ENCODE assay signal across 18 mouse cellular contexts in genomic region chr1:156581149-156581548, GRCm38 (mm10). TPM values are rescaled to one million over a fixed set of nuclear protein-coding genes. Genes with fewer than 3 reads are reported as not detected.
DNase-seq lines count a peak whose midpoint lies in the region; ATAC-seq and TF ChIP-seq lines count a peak whose summit lies in the region.
"Had no signal": no experiment of that assay in that cellular context is flagged by ENCODE, and none has a peak within 500 bp of the region (broad histone marks: within the 10 kb centered on the region; RNA-seq: fewer than 3 reads in every experiment).

No protein-coding gene starts in this region.

- TF ChIP-seq CTCF in cerebellum, adult 2 months (IDR thresholded peaks at IDR 0.05; ENCODE audit: borderline replicate concordance, insufficient read depth, low read depth, low read length) = no peak

- no peak overlapping the region for H3K9ac ChIP-seq in heart, embryonic 15.5 days
- H3K9ac ChIP-seq in limb, embryonic 13.5 days = 0 out of 2 replicates have a peak overlapping the region, but pooled peaks have one; percentile 8
- no peak overlapping the region for H3K9ac ChIP-seq in neural tube, embryonic 14.5 days (replicated peaks; ENCODE audit: low read depth, low read length)
- H3K9ac ChIP-seq: liver, embryonic 14.5 days had no signal

- H3K27me3 ChIP-seq in cerebellum, adult 2 months (ENCODE audit: control insufficient read depth, insufficient read depth, low read length) = no peaks in the 10 kb centered on the region
- H3K27me3 ChIP-seq in heart, embryonic 15.5 days = no peaks in the 10 kb centered on the region
- H3K27me3 ChIP-seq in limb, embryonic 13.5 days = no peaks in the 10 kb centered on the region
- H3K27me3 ChIP-seq in limb, embryonic 10.5 days (ENCODE audit: low read depth, poor library complexity, severe bottlenecking) = no peaks in the 10 kb centered on the region
- H3K27me3 ChIP-seq in neural tube, embryonic 14.5 days (ENCODE audit: control insufficient read depth, insufficient read depth, low read length) = no peaks in the 10 kb centered on the region
- H3K27me3 ChIP-seq: megakaryocyte, embryonic 14.5 days had no signal

- peaks cover 3% of the 10 kb centered on the region; the same call in 1 of the 2 replicates for H3K4me1 ChIP-seq in cerebellum, adult 2 months (ENCODE audit: control insufficient read depth, insufficient read depth, low read length)
- H3K4me1 ChIP-seq in heart, embryonic 15.5 days (replicated peaks) = peaks cover 11% of the 10 kb centered on the region
- peaks cover 29% of the 10 kb centered on the region for H3K4me1 ChIP-seq in limb, embryonic 13.5 days
- H3K4me1 ChIP-seq in limb, embryonic 10.5 days = peaks cover 7% of the 10 kb centered on the region
- no peaks in the 10 kb centered on the region for H3K4me1 ChIP-seq in neural tube, embryonic 14.5 days (ENCODE audit: control insufficient read depth, insufficient read depth, low read length)

- H3K27ac ChIP-seq in cerebellum, adult 2 months (ENCODE audit: insufficient read depth, low read length) = no peak overlapping the region
- H3K27ac ChIP-seq in heart, embryonic 15.5 days = no peak overlapping the region
- H3K27ac ChIP-seq in limb, embryonic 13.5 days = no peak overlapping the region
- no peak overlapping the region for H3K27ac ChIP-seq in limb, embryonic 10.5 days
- 0 out of 2 replicates have a peak overlapping the region, but pooled peaks have one; percentile 5 for H3K27ac ChIP-seq in neural tube, embryonic 14.5 days (ENCODE audit: low read depth, low read length)
- H3K27ac ChIP-seq: liver, embryonic 14.5 days had no signal

- H3K4me2 ChIP-seq in heart, embryonic 15.5 days = peak overlapping the region; percentile 32
- H3K4me2 ChIP-seq in limb, embryonic 13.5 days (replicated peaks) = no peak overlapping the region
- H3K4me2 ChIP-seq in neural tube, embryonic 14.5 days (ENCODE audit: low read depth, low read length) = no peak overlapping the region

- peak; percentile 21 to 22 for DNase-seq in cerebellum, adult 2 months
- DNase-seq in cerebellum, adult 11-12 months = no peak
- no peak for DNase-seq in heart, adult 11 months
- no peak for DNase-seq in limb, embryonic 10.5 days (ENCODE audit: low spot score)
- no peak for DNase-seq in c-Kit-positive CD71-positive TER-119-positive erythroid progenitor cells, embryonic 14.5 days (ENCODE audit: low spot score)
- DNase-seq: adrenal gland, postnatal 25 days; cerebellum, adult 11 months; kidney, adult 18-20 months; kidney, postnatal 25 days; right cerebral cortex, postnatal 14 days had no signal

- H3K4me3 ChIP-seq in cerebellum, adult 2 months (replicated peaks; ENCODE audit: insufficient read depth, low read depth, low read length) = no peak overlapping the region
- peak overlapping the region; percentile 11; the same call in 1 of the 2 replicates for H3K4me3 ChIP-seq in heart, embryonic 15.5 days
- H3K4me3 ChIP-seq in limb, embryonic 13.5 days = no peak overlapping the region
- no peak overlapping the region for H3K4me3 ChIP-seq in limb, embryonic 10.5 days
- no peak overlapping the region for H3K4me3 ChIP-seq in neural tube, embryonic 14.5 days (ENCODE audit: low read depth, low read length)
- H3K4me3 ChIP-seq: erythroblast, embryonic 14.5 days; megakaryocyte, embryonic 14.5 days had no signal

- H3K36me3 ChIP-seq in heart, embryonic 15.5 days = no peaks in the 10 kb centered on the region
- no peaks in the 10 kb centered on the region for H3K36me3 ChIP-seq in limb, embryonic 13.5 days
- no peaks in the 10 kb centered on the region for H3K36me3 ChIP-seq in limb, embryonic 10.5 days
- H3K36me3 ChIP-seq in neural tube, embryonic 14.5 days (ENCODE audit: control insufficient read depth, insufficient read depth, low read length) = no peaks in the 10 kb centered on the region

- no peak for TF ChIP-seq POLR2A in cerebellum, adult 2 months (IDR thresholded peaks at IDR 0.05; ENCODE audit: borderline replicate concordance, insufficient read depth, low read length)

- H3K9me3 ChIP-seq in heart, embryonic 15.5 days (replicated peaks) = no peaks in the 10 kb centered on the region
- H3K9me3 ChIP-seq in limb, embryonic 13.5 days = no peaks in the 10 kb centered on the region
- no peaks in the 10 kb centered on the region for H3K9me3 ChIP-seq in limb, embryonic 10.5 days (replicated peaks)
- no peaks in the 10 kb centered on the region for H3K9me3 ChIP-seq in neural tube, embryonic 14.5 days (ENCODE audit: control insufficient read depth, low read length)
- H3K9me3 ChIP-seq: megakaryocyte, embryonic 14.5 days had no signal

- 58% methylated on average over 11 of the region's 11 CpGs for WGBS in cerebellum, adult 2 months
- WGBS in heart, embryonic 15.5 days = 61% methylated on average over 11 of the region's 11 CpGs
- WGBS in limb, embryonic 13.5 days = 44% methylated on average over 11 of the region's 11 CpGs
- 84% methylated on average over 11 of the region's 11 CpGs for WGBS in limb, embryonic 10.5 days
- WGBS in neural tube, embryonic 14.5 days = 75% methylated on average over 11 of the region's 11 CpGs

- ATAC-seq in heart, embryonic 15.5 days (replicated peaks; ENCODE audit: insufficient number of reproducible peaks, insufficient read depth, low FRiP score, low read depth) = no peak
- no peak for ATAC-seq in limb, embryonic 13.5 days (ENCODE audit: low FRiP score, low read depth)
- no peak for ATAC-seq in neural tube, embryonic 14.5 days (ENCODE audit: low read depth)
- ATAC-seq: activated CD4-positive, CD25-positive, alpha-beta regulatory T cell, adult 4 months; lung, postnatal 0 days had no signal

RNA-seq across cellular contexts. Expression of gene Abl2, which starts 22.6 kb away (rescaled TPM):
- polyA plus RNA-seq in cerebellum, adult 2 months (2012; rRNA removed) = 16.4 and 17.2 TPM in 2 replicates
- polyA plus RNA-seq in heart, embryonic 15.5 days (2015; fragmentation: Nextera tagmentation; extraction: Ambion mirVana) = 2.4 and 2.8 TPM in 2 replicates
- 5.3 and 5.5 TPM in 2 replicates for polyA plus RNA-seq in limb, embryonic 13.5 days (2015; fragmentation: Nextera tagmentation; extraction: Ambion mirVana)
- polyA plus RNA-seq in limb, embryonic 10.5 days (2016; fragmentation: Nextera tagmentation; extraction: Ambion mirVana) = 5.2 and 6.0 TPM in 2 replicates
- 9.8 and 10.1 TPM in 2 replicates for polyA plus RNA-seq in neural tube, embryonic 14.5 days (2014; fragmentation: Nextera tagmentation; extraction: Ambion mirVana)

RNA-seq across cellular contexts. Expression of gene Gm10031, which starts 57.3 kb away (rescaled TPM):
- polyA plus RNA-seq in cerebellum, adult 2 months (2012; rRNA removed) = 8.7 and 9.5 TPM in 2 replicates
- 0.25 and 0.39 TPM in 2 replicates for polyA plus RNA-seq in heart, embryonic 15.5 days (2015; fragmentation: Nextera tagmentation; extraction: Ambion mirVana)
- polyA plus RNA-seq in limb, embryonic 13.5 days (2015; fragmentation: Nextera tagmentation; extraction: Ambion mirVana) = 0.72 and 0.74 TPM in 2 replicates
- 0.24 and 0.28 TPM in 2 replicates for polyA plus RNA-seq in limb, embryonic 10.5 days (2016; fragmentation: Nextera tagmentation; extraction: Ambion mirVana)
- polyA plus RNA-seq in neural tube, embryonic 14.5 days (2014; fragmentation: Nextera tagmentation; extraction: Ambion mirVana) = 0.90 and 0.97 TPM in 2 replicates

Comparison
In these comparisons a context has a peak if more than half of its experiments do, and no peak if none do; other contexts are left out.
1. DNase-seq: peak in cerebellum, adult 2 months (2 of 2); none in cerebellum, adult 11-12 months (single experiment), heart, adult 11 months (single experiment), limb, embryonic 10.5 days (single experiment) and c-Kit-positive CD71-positive TER-119-positive erythroid progenitor cells, embryonic 14.5 days (single experiment).